23 mouse cellular contexts compared by ENCODE assay signal in genomic region chr11:22199881-22200280, GRCm38 (mm10).
DNase-seq lines count a peak whose midpoint lies in the region; ATAC-seq and TF ChIP-seq lines count a peak whose summit lies in the region.
"Had no signal": no experiment of that assay in that cellular context is flagged by ENCODE, and none has a peak within 500 bp of the region (broad histone marks: within the 10 kb centered on the region; RNA-seq: fewer than 3 reads in every experiment).

No protein-coding gene starts in this region.

- intact Hi-C loops in heart, postnatal 10 days (cut with DNase I), result loop anchor here (10.0 kb wide), 1 partner anchor 205 kb away; no protein-coding TSS in a partner anchor

- H3K4me3 ChIP-seq in kidney, adult 2 months (ENCODE audit: insufficient read depth, low read depth, low read length), result no peak overlapping the region
- no peak overlapping the region for H3K4me3 ChIP-seq in kidney, embryonic 14.5 days (ENCODE audit: low read length)
- H3K4me3 ChIP-seq in olfactory bulb, adult 2 months (ENCODE audit: insufficient read depth, low read depth, low read length), result no peak overlapping the region
- H3K4me3 ChIP-seq: embryonic facial prominence, embryonic 12.5 days; erythroblast, embryonic 14.5 days; heart, embryonic 13.5 days; hindbrain, embryonic 12.5 days; left cerebral cortex, adult 2 months; neural tube, embryonic 15.5 days; stomach, embryonic 15.5 days had no signal

- no peak for TF ChIP-seq POLR2A in kidney, adult 2 months (IDR thresholded peaks at IDR 0.05; ENCODE audit: low read depth, low read length)
- TF ChIP-seq POLR2A in olfactory bulb, adult 2 months (IDR thresholded peaks at IDR 0.05; ENCODE audit: insufficient read depth, low read depth, low read length), result no peak

- no peaks in the 10 kb centered on the region for H3K9me3 ChIP-seq in kidney, embryonic 14.5 days (ENCODE audit: control insufficient read depth, low read length)
- H3K9me3 ChIP-seq: embryonic facial prominence, embryonic 12.5 days; heart, embryonic 13.5 days; hindbrain, embryonic 12.5 days; neural tube, embryonic 15.5 days; stomach, embryonic 15.5 days had no signal

- no peak for TF ChIP-seq CTCF in kidney, adult 2 months (conservative IDR thresholded peaks at IDR 0.05; ENCODE audit: insufficient read depth, insufficient read length, low read depth, low read length)
- no peak for TF ChIP-seq CTCF in olfactory bulb, adult 2 months (IDR thresholded peaks at IDR 0.05; ENCODE audit: insufficient read depth, low read depth, low read length)

- no peak for ATAC-seq in kidney, embryonic 14.5 days (ENCODE audit: low FRiP score, low TSS enrichment)

- 75% methylated on average over 3 of the region's 3 CpGs for WGBS in kidney, adult 2 months
- WGBS in kidney, embryonic 14.5 days, result 51% methylated on average over 3 of the region's 3 CpGs
- WGBS in olfactory bulb, adult 2 months, result 32% methylated on average over 3 of the region's 3 CpGs

- peak overlapping the region; percentile 38; the same call in 1 of the 2 replicates for H3K27ac ChIP-seq in kidney, adult 2 months (ENCODE audit: insufficient read depth, low read depth, low read length)
- H3K27ac ChIP-seq in kidney, embryonic 14.5 days (ENCODE audit: low read depth, low read length), result no peak overlapping the region
- peak overlapping the region; percentile 41; the same call in 1 of the 2 replicates for H3K27ac ChIP-seq in olfactory bulb, adult 2 months (ENCODE audit: insufficient read depth, low read depth, low read length)
- H3K27ac ChIP-seq: heart, embryonic 13.5 days; hindbrain, embryonic 12.5 days; kidney, postnatal 0 days; left cerebral cortex, adult 2 months; liver, embryonic 14.5 days; neural tube, embryonic 15.5 days; stomach, embryonic 15.5 days had no signal

- no peak overlapping the region for H3K4me2 ChIP-seq in kidney, embryonic 14.5 days (replicated peaks; ENCODE audit: low read depth, low read length)
- H3K4me2 ChIP-seq: embryonic facial prominence, embryonic 12.5 days; heart, embryonic 13.5 days; hindbrain, embryonic 12.5 days; midbrain, embryonic 11.5 days; neural tube, embryonic 15.5 days; stomach, embryonic 15.5 days had no signal

- no peaks in the 10 kb centered on the region for H3K36me3 ChIP-seq in kidney, adult 2 months (ENCODE audit: control insufficient read depth, insufficient read depth, low read length)
- H3K36me3 ChIP-seq in kidney, embryonic 14.5 days (ENCODE audit: control insufficient read depth, insufficient read depth, low read length), result no peaks in the 10 kb centered on the region
- H3K36me3 ChIP-seq: embryonic facial prominence, embryonic 12.5 days; heart, embryonic 13.5 days; hindbrain, embryonic 12.5 days; neural tube, embryonic 15.5 days; stomach, embryonic 15.5 days had no signal

- peak; percentile 16 for DNase-seq in embryo, embryonic 10.5 days (ENCODE audit: low spot score)
- DNase-seq in embryo, embryonic 11 days, result no peak
- DNase-seq in heart, adult 11 months, result peak; percentile 34
- no peak for DNase-seq in heart, postnatal 10 days
- no peak for DNase-seq in kidney, adult 2 months
- no peak for DNase-seq in lung, postnatal 14 days
- DNase-seq: adrenal gland, postnatal 36 days; cerebellum, adult 11 months; cerebellum, adult 9-11 months; kidney, adult 11 months; thymus, postnatal 25 days had no signal

- H3K9ac ChIP-seq in kidney, embryonic 14.5 days (ENCODE audit: low read depth, low read length), result no peak overlapping the region
- H3K9ac ChIP-seq: embryonic facial prominence, embryonic 12.5 days; heart, embryonic 13.5 days; hindbrain, embryonic 12.5 days; liver, embryonic 14.5 days; neural tube, embryonic 15.5 days; stomach, embryonic 15.5 days had no signal

- H3K4me1 ChIP-seq in kidney, adult 2 months (ENCODE audit: control insufficient read depth, insufficient read depth, low read length), result peaks cover 19% of the 10 kb centered on the region
- no peaks in the 10 kb centered on the region for H3K4me1 ChIP-seq in kidney, embryonic 14.5 days (ENCODE audit: control insufficient read depth, insufficient read depth, low read length)
- H3K4me1 ChIP-seq in olfactory bulb, adult 2 months (ENCODE audit: control insufficient read depth, insufficient read depth, low read length), result peaks cover 4% of the 10 kb centered on the region; the same call in 1 of the 2 replicates

- no peaks in the 10 kb centered on the region for H3K27me3 ChIP-seq in kidney, adult 2 months (replicated peaks; ENCODE audit: control insufficient read depth, insufficient read depth, low read length)
- H3K27me3 ChIP-seq in kidney, embryonic 14.5 days (ENCODE audit: control insufficient read depth, insufficient read depth, low read length), result no peaks in the 10 kb centered on the region
- H3K27me3 ChIP-seq: embryonic facial prominence, embryonic 12.5 days; heart, embryonic 13.5 days; hindbrain, embryonic 12.5 days; neural tube, embryonic 15.5 days; stomach, embryonic 15.5 days had no signal

Comparison
In these comparisons a context has a peak if more than half of its experiments do, and no peak if none do; other contexts are left out.
1. DNase-seq: peak in embryo, embryonic 10.5 days (single experiment) and heart, adult 11 months (single experiment); none in embryo, embryonic 11 days (single experiment), heart, postnatal 10 days (0 of 2), kidney, adult 2 months (single experiment) and lung, postnatal 14 days (single experiment).